Mouse (Mus musculus) heart, embryonic 11.5 days (tissue): ENCODE measurements around the gene Tmem100. TPM values are rescaled to one million over a fixed set of nuclear protein-coding genes. Genes with fewer than 3 reads are reported as not detected.

Experiments
- ATAC-seq: fragments of 200-750 bp; cut with Nextera tagmentation; replicated peaks from 2 replicates; pipeline ENCODE4 v1.8.0; 2017; ENCODE audit warnings: moderate library complexity; ENCODE audit not compliant: insufficient number of reproducible peaks, low FRiP score, low TSS enrichment
- H3K27ac ChIP-seq: fragments of 300-500 bp; sonication (generic); 2 replicates; pipeline ENCODE4 v1.5.1; 2014; ENCODE audit warnings: mild to moderate bottlenecking, low read depth, low read length
- H3K27me3 ChIP-seq: fragments of 300-500 bp; sonication (generic); 2 replicates; pipeline ENCODE4 v1.6.1; 2014; ENCODE audit warnings: mild to moderate bottlenecking, low read length, mixed read lengths; ENCODE audit not compliant: control insufficient read depth, insufficient read depth
- H3K36me3 ChIP-seq: fragments of 300-500 bp; sonication (generic); 2 replicates; pipeline ENCODE4 v1.6.1; 2014; ENCODE audit warnings: mild to moderate bottlenecking, low read length, moderate library complexity, mixed read lengths; ENCODE audit not compliant: control insufficient read depth, insufficient read depth
- H3K4me1 ChIP-seq: fragments of 300-500 bp; sonication (generic); 2 replicates; pipeline ENCODE4 v1.6.1; 2014; ENCODE audit warnings: low read length; ENCODE audit not compliant: control insufficient read depth, insufficient read depth
- H3K4me2 ChIP-seq: fragments of 300-500 bp; sonication (generic); 2 replicates; pipeline ENCODE4 v1.6.1; 2014; ENCODE audit warnings: mild to moderate bottlenecking, moderate library complexity
- H3K4me3 ChIP-seq: fragments of 300-500 bp; sonication (generic); 2 replicates; pipeline ENCODE4 v1.5.1; 2014; ENCODE audit warnings: low read depth, low read length
- H3K9ac ChIP-seq: fragments of 300-500 bp; sonication (generic); 2 replicates; pipeline ENCODE4 v1.6.1; 2014; ENCODE audit warnings: mild to moderate bottlenecking, low read depth, low read length, moderate library complexity
- H3K9me3 ChIP-seq: fragments of 300-500 bp; sonication (generic); replicated peaks from 2 replicates; pipeline ENCODE4 v1.6.1; 2016; ENCODE audit warnings: low read length; ENCODE audit not compliant: control insufficient read depth
- WGBS: fragments of 180-500 bp; shearing (Covaris S2); extraction: QIAGEN DNeasy Blood & Tissue Kit; methylation state at CpG from one replicate; pipeline ENCODE4 v1.1.7; 2014; ENCODE audit not compliant: insufficient replicate concordance; 5-methylcytosine and 5-hydroxymethylcytosine counted together
- polyA plus RNA-seq: library from polyadenylated mRNA; unstranded; fragments of >200 nt; fragmentation: Nextera tagmentation; extraction: Ambion mirVana; gene quantifications from 2 replicates; pipeline ENCODE4 v1.2.1, GENCODE M21; 2014

The Tmem100 gene
- polyA plus RNA-seq, 1 experiment from 2014 or later: 15.6 TPM

- Histone ChIP-seq H3K36me3 (no peaks in the 10 kb centered on the region), H3K4me1 (peaks cover 3% of the 10 kb centered on the region; the same call in 1 of the 2 replicates), H3K4me3 (no peak overlapping the region), H3K27ac (no peak overlapping the region), H3K4me2 (no peak overlapping the region), H3K9ac (no peak overlapping the region), H3K9me3 (no peaks in the 10 kb centered on the region), H3K27me3 (no peaks in the 10 kb centered on the region)
- no peak for ATAC-seq
- 71% methylated on average over 2 of the region's 2 CpGs for WGBS
These were observed 26.9 kb downstream of the Tmem100 start for GRCm38 (mm10) chr11:90057070-90057469.

GRCm38 (mm10) chr11:90059241-90059640 is 29.1 kb downstream of the Tmem100 start:
- H3K4me3 ChIP-seq: no peak overlapping the region
- H3K4me1 ChIP-seq: peaks cover 3% of the 10 kb centered on the region; the same call in 1 of the 2 replicates
- no peak overlapping the region for H3K4me2 ChIP-seq
- H3K9ac ChIP-seq: no peak overlapping the region
- H3K36me3 ChIP-seq: no peaks in the 10 kb centered on the region
- no peaks in the 10 kb centered on the region for H3K9me3 ChIP-seq
- no peak overlapping the region for H3K27ac ChIP-seq
- no peaks in the 10 kb centered on the region for H3K27me3 ChIP-seq
- ATAC-seq: no peak

GRCm38 (mm10) chr11:90062657-90063056 is 32.5 kb downstream of the Tmem100 start:
- no peaks in the 10 kb centered on the region for H3K36me3 ChIP-seq
- ATAC-seq: no peak
- H3K27ac ChIP-seq: no peak overlapping the region
- no peak overlapping the region for H3K4me3 ChIP-seq
- no peaks in the 10 kb centered on the region for H3K9me3 ChIP-seq
- WGBS: 40% methylated on average over 3 of the region's 3 CpGs
- H3K4me1 ChIP-seq: no peaks in the 10 kb centered on the region
- no peaks in the 10 kb centered on the region for H3K27me3 ChIP-seq
- no peak overlapping the region for H3K9ac ChIP-seq
- H3K4me2 ChIP-seq: no peak overlapping the region

GRCm38 (mm10) chr11:90066405-90067250 is 36.5 kb downstream of the Tmem100 start:
- Histone ChIP-seq H3K4me1 (no peaks in the 10 kb centered on the region), H3K9me3 (no peaks in the 10 kb centered on the region), H3K4me2 (no peak overlapping the region), H3K27me3 (no peaks in the 10 kb centered on the region), H3K4me3 (no peak overlapping the region), H3K9ac (no peak overlapping the region), H3K27ac (no peak overlapping the region), H3K36me3 (no peaks in the 10 kb centered on the region)
- 81% methylated on average over 23 of the region's 23 CpGs for WGBS
- no peak for ATAC-seq

- Histone ChIP-seq H3K27me3 (no peaks in the 10 kb centered on the region), H3K9me3 (no peaks in the 10 kb centered on the region), H3K9ac (no peak overlapping the region), H3K27ac (no peak overlapping the region), H3K4me1 (peaks cover 5% of the 10 kb centered on the region; the same call in 1 of the 2 replicates), H3K36me3 (no peaks in the 10 kb centered on the region), H3K4me2 (peak overlapping the region; percentile 34), H3K4me3 (no peak overlapping the region)
- no peak for ATAC-seq
- 39% methylated on average over 9 of the region's 9 CpGs for WGBS
These were observed 41.6 kb downstream of the Tmem100 start for GRCm38 (mm10) chr11:90071747-90072146.

GRCm38 (mm10) chr11:90073201-90073600 is 43.1 kb downstream of the Tmem100 start:
- Histone ChIP-seq H3K4me2 (no peak overlapping the region), H3K9me3 (no peaks in the 10 kb centered on the region), H3K27me3 (no peaks in the 10 kb centered on the region), H3K9ac (no peak overlapping the region), H3K36me3 (no peaks in the 10 kb centered on the region), H3K4me3 (no peak overlapping the region), H3K27ac (no peak overlapping the region), H3K4me1 (peaks cover 5% of the 10 kb centered on the region; the same call in 1 of the 2 replicates)
- 77% methylated on average over 5 of the region's 5 CpGs for WGBS
- ATAC-seq: no peak

GRCm38 (mm10) chr11:90076666-90077065 is 46.5 kb downstream of the Tmem100 start:
- Histone ChIP-seq H3K4me1 (peaks cover 5% of the 10 kb centered on the region; the same call in 1 of the 2 replicates), H3K9me3 (no peaks in the 10 kb centered on the region), H3K27me3 (no peaks in the 10 kb centered on the region), H3K36me3 (no peaks in the 10 kb centered on the region), H3K9ac (no peak overlapping the region), H3K4me3 (no peak overlapping the region), H3K27ac (no peak overlapping the region), H3K4me2 (no peak overlapping the region)
- WGBS: 83% methylated on average over 3 of the region's 3 CpGs
- no peak for ATAC-seq

GRCm38 (mm10) chr11:90080678-90081267 is 50.6 kb downstream of the Tmem100 start:
- H3K4me3 ChIP-seq: no peak overlapping the region
- H3K4me1 ChIP-seq: no peaks in the 10 kb centered on the region
- WGBS: 85% methylated on average over 3 of the region's 3 CpGs
- H3K9ac ChIP-seq: no peak overlapping the region
- no peak overlapping the region for H3K4me2 ChIP-seq
- no peaks in the 10 kb centered on the region for H3K36me3 ChIP-seq
- no peak for ATAC-seq
- no peak overlapping the region for H3K27ac ChIP-seq
- no peaks in the 10 kb centered on the region for H3K9me3 ChIP-seq
- H3K27me3 ChIP-seq: no peaks in the 10 kb centered on the region
